Mouse (Mus musculus) testis, adult 2 months (tissue): ENCODE data around the gene Mrpl42. TPM values are rescaled to one million over a fixed set of nuclear protein-coding genes. Genes with fewer than 3 reads are reported as not detected.

Experiments
- H3K27ac ChIP-seq: fragments of 200-500 bp; 2 replicates; pipeline ENCODE4 v1.5.1; 2012; ENCODE audit warnings: low read depth, low read length; ENCODE audit not compliant: control insufficient read depth, insufficient read depth
- H3K27me3 ChIP-seq: fragments of 200-500 bp; 2 replicates; pipeline ENCODE4 v1.6.1; 2012; ENCODE audit warnings: mild to moderate bottlenecking, low read length, moderate library complexity; ENCODE audit not compliant: control insufficient read depth, insufficient read depth
- H3K36me3 ChIP-seq: fragments of 200-500 bp; 2 replicates; pipeline ENCODE4 v1.6.1; 2012; ENCODE audit warnings: mild to moderate bottlenecking, low read length; ENCODE audit not compliant: control insufficient read depth, insufficient read depth
- H3K4me1 ChIP-seq: fragments of 200-500 bp; 2 replicates; pipeline ENCODE4 v1.6.1; 2012; ENCODE audit warnings: low read length; ENCODE audit not compliant: control insufficient read depth, insufficient read depth
- H3K4me3 ChIP-seq: fragments of 200-500 bp; 2 replicates; pipeline ENCODE4 v1.5.1; 2012; ENCODE audit warnings: low read depth, mild to moderate bottlenecking, low read length, moderate library complexity, mixed read lengths; ENCODE audit not compliant: control insufficient read depth
- CTCF ChIP-seq: fragments of 200-500 bp; IDR thresholded peaks from 2 replicates; pipeline ENCODE4 v1.5.1; 2012; ENCODE audit warnings: low read depth, mild to moderate bottlenecking, inconsistent platforms, low read length, moderate library complexity; ENCODE audit not compliant: control insufficient read depth, insufficient read depth, insufficient replicate concordance
- POLR2A ChIP-seq: fragments of 200-500 bp; IDR thresholded peaks from 2 replicates; pipeline ENCODE4 v1.6.1; 2012; ENCODE audit warnings: low read depth, mild to moderate bottlenecking, inconsistent platforms, low read length, moderate library complexity; ENCODE audit not compliant: control insufficient read depth
- polyA plus RNA-seq: library from polyadenylated mRNA; depleted of rRNA; stranded (reverse); fragments of >200 nt; gene quantifications from 2 replicates; pipeline ENCODE4 v1.2.3, GENCODE M21; 2012; rRNA removed

Mrpl42 gene
- polyA plus RNA-seq, 1 experiment: 64.5 TPM

DNA sequence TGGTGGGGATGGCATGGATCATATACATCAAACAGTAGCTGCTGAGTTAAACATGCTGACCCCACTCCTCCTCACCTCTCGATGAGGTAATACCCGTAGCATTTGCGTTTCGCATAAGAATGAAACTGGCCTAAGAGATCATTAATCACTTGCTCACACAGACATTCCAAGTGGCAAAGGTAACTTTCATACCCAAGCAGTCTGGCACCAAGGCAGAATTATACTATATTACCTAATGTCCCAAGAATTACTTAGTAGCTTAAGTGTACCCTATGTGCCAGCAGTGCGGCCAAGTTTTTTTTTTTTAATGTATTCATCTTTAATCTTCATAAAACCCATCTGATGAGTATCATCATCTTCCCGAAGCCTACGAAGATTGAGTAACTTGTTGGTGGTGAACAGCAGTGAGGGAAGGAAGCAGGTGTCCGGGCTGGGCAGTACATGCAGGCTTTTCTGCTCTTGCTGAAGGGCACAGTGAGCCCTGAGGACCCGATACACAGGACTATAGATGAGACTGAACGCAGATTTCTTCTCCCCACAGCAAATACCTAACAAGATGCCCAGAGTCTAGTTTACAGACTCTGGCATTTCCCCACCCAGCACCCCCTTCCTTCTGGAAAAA is 61.9 kb downstream of the Mrpl42 start:
- no peaks in the 10 kb centered on the region for H3K27me3 ChIP-seq
- no peak for TF ChIP-seq CTCF
- TF ChIP-seq POLR2A: no peak
- H3K36me3 ChIP-seq: no peaks in the 10 kb centered on the region
- H3K4me1 ChIP-seq: no peaks in the 10 kb centered on the region
- no peak overlapping the region for H3K27ac ChIP-seq
- H3K4me3 ChIP-seq: no peak overlapping the region

DNA sequence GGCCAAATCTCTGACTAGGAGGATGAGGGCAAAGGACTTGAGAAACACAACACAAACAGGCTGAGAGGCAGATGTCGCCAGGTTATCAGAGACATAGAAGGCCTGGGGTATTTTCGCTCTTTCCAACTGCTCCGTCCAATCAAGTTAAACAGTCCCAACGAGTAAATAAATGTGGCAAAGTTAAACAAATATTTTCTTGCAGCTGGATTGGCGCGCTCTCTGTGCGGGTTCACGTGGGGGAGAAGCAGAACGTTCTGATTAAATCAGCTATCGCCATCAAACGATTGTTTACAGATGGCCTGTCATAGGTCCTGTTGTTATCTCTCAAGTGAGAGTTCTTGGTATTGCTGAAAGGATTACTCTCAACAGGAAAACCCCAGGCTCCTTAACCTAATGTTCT is 62.8 kb downstream of the Mrpl42 start:
- H3K4me1 ChIP-seq: no peaks in the 10 kb centered on the region
- no peak overlapping the region for H3K4me3 ChIP-seq
- H3K27me3 ChIP-seq: no peaks in the 10 kb centered on the region
- H3K27ac ChIP-seq: no peak overlapping the region
- no peak for TF ChIP-seq POLR2A
- no peak for TF ChIP-seq CTCF
- no peaks in the 10 kb centered on the region for H3K36me3 ChIP-seq

Other genes starting within 250 kb of the Mrpl42 start
- 4.0 and 4.6 TPM in 2 replicates for gene Cradd, start 177.8 kb downstream of the Mrpl42 start, polyA plus RNA-seq
- gene Socs2, start 84.8 kb downstream of the Mrpl42 start, polyA plus RNA-seq: 3.9 and 4.3 TPM in 2 replicates
- 233 and 294 TPM in 2 replicates for gene Ube2n, start 13.2 kb upstream of the Mrpl42 start, polyA plus RNA-seq
- 189 and 204 TPM in 2 replicates for gene Nudt4, start 62.2 kb upstream of the Mrpl42 start, polyA plus RNA-seq
- gene Anapc15-ps, start 171.5 kb upstream of the Mrpl42 start, polyA plus RNA-seq: not detected in 2 replicates